Mouse (Mus musculus) left cerebral cortex, postnatal 25 days (tissue): ENCODE data around the gene Timp2. TPM values are rescaled to one million over a fixed set of nuclear protein-coding genes. Genes with fewer than 3 reads are reported as not detected.

ENCODE experiments used
- DNase-seq, 2 experiments: peaks; one replicate each; pipeline ENCODE4 v3.0.0; 2022; ENCODE audit warnings: low spot score in 2 of 2, mixed read lengths in 1 of 2
- intact Hi-C: fragments of 180-260 bp; cut with DNase I; formaldehyde crosslinking; loops from one replicate; pipeline ENCODE4 v1.15.1; 2025
- total RNA-seq, 2 experiments: library from RNA; stranded (reverse); gene quantifications; 2 replicates each; pipeline ENCODE4 v1.2.3; 2021

Timp2 gene
- total RNA-seq, 2 experiments from 2014 or later: 254 to 273 TPM

DNA sequence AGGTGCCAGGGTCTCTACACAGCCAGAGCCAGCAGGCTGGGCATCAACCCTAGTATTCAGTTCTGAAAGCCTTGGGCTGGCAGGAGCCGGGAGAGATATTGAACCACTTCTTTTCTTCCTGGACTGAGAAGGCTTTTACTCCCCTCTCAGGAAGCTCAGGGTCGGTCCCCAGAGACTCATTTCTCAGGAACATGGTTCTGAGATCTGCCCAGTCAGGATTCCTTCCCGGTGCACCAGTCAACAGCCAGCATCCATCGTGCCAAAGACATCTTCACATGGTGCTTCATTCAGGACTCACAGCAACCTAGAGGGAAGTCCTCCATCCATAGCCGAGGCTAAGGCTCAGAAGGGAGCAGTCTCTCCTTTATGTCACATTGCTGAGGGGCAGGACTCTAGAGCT is 19.0 kb upstream of the Timp2 start:
- intact Hi-C loops: loop anchor here (10.0 kb wide), 1 partner anchor 290 kb away; no protein-coding TSS in a partner anchor

DNA sequence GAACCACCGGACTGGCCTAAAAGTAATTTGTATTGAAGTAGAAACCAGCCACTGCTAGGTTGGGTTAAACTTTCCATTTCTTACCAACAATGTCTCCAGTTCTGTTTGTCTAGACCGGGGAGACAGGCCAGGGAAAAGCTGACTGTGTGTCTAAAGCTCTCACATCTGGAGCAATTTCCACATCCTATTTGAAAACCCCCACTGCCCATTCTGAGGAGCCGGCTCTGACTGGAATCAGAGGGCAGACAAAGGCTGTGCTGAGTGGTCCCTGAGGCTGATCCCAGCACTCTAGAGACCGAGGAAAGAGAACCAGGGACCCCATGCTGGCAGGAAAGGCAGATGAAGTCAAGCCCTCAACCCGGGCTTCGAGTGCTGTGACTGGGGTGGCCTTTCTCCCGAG is 17.1 kb upstream of the Timp2 start:
- DNase-seq: no peak
- intact Hi-C loops: loop anchor here (10.0 kb wide), 1 partner anchor 288 kb away; no protein-coding TSS in a partner anchor

More for the DNA sequence above, 19.0 kb upstream of the Timp2 start:
- DNase-seq: no peak

DNA sequence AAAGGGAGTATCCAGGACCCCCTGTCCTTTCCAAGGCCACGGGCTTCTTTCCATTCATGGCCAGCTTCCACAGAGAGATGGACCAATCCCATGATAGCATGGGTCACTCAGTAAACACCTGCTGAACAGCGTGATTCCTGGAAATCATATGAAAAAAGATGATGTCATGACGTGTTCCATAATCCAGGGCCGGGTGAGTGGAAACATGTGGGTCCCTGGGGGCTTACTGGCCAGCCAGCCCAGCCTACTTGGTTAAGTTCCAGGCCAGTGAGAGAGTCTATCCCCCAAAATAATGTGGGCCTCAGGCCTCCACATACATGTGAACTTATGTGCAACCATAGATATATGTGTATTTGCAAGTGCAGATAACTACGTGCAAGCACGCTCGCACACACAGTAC is 16.3 kb upstream of the Timp2 start:
- intact Hi-C loops: loop anchor here (10.0 kb wide), 1 partner anchor 287 kb away; no protein-coding TSS in a partner anchor
- DNase-seq: no peak

DNA sequence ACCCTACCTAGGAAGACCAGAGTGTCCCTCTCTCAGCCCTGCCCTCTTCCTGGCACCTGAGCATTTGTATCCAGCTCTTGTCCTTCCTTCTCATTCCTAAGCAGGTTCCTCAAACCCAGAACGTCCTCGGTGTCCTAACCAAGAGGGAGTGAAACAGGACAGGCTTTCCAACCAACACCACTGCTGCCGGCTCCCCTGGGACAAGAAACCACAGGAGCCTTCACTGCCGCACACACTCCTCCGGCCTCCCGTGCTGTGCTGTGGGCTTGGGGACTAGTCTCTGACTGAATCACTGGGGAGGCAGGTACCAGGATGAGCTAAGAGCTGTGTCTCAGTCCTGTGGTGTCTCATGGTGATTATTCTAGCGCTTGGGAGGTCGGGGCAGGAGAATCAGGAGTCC is 14.1 kb upstream of the Timp2 start:
- no peak for DNase-seq
- intact Hi-C loops: loop anchor here (10.0 kb wide), 1 partner anchor 285 kb away; no protein-coding TSS in a partner anchor

DNA sequence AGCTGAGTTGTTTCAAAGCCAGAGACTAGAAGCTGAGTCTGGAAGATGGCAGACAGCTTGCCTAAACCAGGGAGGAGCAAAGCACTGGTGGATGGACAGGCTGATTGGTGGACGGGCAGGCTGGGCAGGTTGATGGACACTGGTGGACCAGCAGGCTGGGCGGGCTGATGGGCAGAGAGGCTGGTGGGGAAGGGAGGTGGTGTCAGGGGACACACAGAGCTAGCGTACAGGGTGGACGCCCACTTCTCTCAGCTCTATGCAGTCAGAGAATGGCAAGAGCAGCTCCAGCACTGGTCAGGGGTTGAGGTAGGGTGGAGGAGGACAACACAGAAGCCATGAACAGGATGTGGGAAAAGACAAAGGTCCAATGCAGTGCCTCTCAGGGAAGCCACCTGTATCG is 13.7 kb upstream of the Timp2 start:
- intact Hi-C loops: no loop called here
- no peak for DNase-seq

DNA sequence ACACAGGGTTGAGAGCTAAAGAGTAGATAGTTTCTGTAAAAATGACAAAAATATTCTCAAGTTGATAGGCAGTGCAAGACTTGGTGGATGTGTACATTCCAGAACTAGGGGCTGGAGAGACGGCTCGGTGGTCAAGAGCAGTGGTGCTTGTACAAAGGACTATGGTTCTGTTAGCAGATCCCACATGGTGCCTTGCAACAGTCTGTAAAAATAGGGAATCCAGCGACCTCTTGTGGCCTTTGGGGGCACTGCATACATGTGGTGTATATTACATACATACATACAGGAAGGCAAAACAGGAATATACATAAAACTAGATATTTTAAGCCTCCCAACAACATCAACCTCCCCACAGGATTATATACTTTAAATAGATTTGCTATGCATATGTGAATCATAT is 12.8 kb upstream of the Timp2 start:
- DNase-seq: no peak
- intact Hi-C loops: no loop called here

DNA sequence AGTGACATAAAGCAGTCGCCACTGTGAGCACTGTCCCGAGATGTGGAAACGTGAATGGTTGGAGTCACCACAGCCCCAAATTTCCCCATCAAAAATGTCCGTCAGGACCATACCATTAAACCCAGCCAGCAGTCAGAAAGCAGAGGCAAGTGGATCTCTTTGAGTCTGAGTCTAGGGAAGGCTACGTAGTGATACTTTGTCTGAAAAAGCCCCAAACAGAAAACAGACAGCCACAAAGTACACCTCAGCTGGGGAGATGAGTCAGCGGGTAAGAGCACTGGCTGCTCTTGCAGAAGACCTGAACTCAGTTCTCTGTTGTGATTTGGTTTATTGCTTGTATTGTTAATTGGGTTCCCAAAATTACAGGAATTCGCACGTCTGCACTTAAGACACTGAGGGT is 11.0 kb upstream of the Timp2 start:
- intact Hi-C loops: no loop called here

DNA sequence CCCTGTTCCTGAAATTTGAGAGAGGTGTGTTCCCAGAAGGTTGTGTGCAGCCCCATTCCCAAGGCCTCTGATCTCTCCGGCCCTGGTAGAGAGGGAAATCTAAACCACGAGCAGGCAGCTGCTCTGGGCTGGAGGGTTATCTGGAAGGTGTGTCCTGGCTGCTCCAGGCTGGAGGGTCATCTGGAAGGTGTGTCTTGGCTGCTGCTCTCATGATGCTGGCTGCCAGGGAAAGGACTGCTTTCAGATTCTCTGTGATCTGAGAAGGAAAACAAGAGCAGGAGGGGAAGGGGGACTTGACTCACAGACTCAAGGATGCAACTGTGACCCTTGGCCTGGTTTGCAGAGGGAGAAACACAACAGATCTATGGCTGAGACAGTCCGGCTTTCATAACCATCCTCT is 10.6 kb upstream of the Timp2 start:
- intact Hi-C loops: no loop called here
- no peak for DNase-seq

More for the DNA sequence above, 11.0 kb upstream of the Timp2 start:
- DNase-seq: no peak

DNA sequence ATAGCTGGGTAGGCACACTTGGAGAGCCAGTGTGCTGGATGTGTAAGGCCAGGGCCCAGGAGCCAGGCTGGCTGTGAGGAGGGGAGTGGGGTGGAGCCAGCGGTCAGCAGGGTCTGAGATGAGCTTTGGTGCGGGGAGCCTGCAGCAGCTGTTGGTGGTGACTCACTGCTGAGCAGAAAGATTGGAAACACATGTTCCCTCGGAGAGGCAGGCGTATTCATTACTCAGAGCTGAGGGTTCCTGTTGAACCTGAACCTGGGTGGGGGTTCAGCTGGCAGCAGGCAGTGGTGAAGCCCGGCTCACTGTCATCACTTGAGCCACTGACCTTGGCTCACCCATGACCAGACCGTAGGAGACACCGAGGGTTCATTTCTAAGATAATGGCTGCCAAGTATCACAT is 9.6 kb upstream of the Timp2 start:
- DNase-seq: peak in 1 of 2 experiments; percentile 63

DNA sequence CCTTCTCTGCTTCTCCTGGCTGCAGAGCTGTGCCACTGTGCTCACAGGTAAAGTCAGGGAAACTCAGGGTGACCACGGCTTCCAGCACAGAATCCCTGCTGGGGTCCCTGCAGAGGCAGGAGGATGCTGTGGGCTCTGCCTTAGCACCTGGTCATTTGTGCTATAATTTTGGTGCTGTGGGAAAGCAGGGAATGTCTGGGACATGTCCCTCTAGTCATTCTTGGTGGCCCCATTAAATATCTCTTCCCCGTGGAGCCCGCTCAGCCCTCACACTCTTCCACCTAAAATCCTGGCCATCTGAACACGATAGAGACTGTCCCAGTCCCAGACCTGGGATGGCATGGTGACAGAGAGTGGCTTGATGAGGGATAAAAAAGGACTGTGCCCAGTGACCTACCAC is 8.5 kb upstream of the Timp2 start:
- no peak for DNase-seq
- intact Hi-C loops: no loop called here

More for the DNA sequence above, 9.6 kb upstream of the Timp2 start:
- intact Hi-C loops: no loop called here

DNA sequence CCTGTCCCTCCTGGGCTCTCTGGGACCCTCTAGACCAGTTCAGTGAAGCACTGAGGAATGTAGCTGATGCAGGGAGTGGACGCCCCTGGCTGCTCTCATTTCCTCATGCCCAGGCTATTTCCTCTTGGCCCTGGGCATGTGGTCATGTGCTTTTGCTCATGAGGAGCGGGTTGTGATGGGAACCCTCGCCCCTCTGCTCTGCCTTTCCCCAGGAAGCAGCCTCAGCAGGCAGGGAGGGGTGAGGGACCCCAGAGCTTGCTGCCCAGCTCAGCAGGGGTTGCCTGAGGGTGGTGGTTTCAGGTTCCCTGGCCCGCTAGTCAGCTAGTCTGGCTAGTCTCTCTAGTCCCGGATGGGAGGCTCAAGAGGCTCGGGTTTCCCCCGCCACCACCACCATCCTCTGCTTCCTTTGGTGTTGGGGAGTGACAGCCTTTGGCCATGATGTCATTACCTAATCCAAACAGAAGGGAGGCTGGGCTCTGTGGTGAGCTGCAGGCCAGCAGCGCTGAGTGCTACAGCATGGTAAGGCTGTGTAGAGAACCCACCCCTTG is 7.5 kb upstream of the Timp2 start:
- no peak for DNase-seq
- intact Hi-C loops: no loop called here

DNA sequence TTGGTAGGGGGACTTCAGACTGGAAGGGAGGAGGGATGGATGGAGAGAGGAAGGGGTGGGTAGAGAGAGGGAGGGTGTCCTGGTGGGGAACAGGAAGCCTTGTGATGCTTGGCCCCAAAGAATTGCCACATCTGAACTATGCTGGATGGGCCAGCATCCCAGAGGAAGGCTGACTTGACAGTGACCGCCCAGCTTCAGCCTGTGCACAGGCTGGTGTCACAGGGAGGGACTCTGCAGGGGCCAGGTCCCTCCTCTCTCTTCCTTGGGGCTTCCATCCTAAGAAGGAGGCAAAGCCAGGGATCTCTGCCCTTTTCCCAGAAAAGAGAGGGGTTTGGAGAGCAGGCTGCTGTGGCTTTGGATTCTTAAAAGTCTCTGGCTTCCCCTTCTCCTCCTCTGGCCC is 7.0 kb upstream of the Timp2 start:
- intact Hi-C loops: no loop called here
- no peak for DNase-seq

DNA sequence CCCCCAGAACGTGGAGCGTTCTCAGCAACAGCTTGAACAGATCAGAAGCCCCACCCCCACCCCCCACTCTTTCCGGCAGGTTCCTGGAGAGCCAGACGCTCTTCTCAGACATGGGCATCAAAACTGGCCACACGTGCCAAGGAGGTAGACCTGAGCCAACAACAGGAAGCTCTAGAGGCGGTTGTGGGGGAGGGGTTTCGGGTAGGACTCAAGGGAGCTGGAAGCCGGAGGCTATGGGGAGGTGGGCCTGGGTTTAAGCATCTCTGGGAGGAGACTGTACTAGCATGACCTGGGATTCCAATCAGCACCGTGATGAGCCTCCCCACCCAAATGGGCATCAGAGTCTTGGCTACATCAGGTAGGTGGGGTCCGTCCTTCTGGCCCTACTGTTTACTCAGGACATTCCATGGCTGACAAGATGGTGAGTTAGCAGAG is 5.4 kb upstream of the Timp2 start:
- intact Hi-C loops: no loop called here
- no peak for DNase-seq

DNA sequence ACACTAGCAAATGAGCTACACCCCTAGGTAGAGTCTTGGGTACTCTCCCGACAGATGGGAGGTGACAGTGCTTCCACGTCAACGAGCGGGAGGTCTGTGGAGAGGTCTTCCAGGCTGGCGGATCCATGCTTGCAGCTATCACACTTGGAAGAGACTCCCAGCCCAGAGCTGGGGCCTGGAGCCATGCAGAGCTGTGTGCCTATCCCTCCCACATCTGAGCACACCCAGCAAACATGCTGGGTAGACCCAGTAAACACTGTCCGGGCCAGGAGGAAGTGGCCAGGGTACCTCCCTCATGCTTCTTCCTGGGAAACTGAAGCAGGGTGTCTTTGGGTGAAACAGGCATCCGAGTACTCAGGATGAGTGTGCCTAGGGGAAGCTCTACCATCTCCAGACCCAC is 5.0 kb upstream of the Timp2 start:
- intact Hi-C loops: no loop called here

DNA sequence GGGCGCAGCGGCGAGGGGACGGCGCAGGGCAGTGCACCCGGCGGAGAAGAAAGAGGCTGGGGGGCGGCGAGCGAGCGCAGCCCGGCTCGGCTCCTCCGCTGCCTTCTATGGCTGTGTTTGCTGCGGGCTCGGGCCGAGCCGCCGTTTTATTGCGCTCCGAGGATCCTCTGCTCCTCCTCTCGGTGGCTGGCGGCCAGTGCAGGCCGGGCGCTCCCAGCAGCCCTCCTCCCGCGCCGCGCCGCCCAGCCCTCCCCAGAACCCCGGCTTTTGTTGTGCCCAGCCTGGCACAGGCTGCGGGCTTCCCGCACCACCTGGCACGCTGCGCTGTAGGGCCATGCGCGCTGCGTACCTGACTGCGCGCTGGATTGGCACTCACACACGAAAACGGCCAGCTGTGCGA is 335 bp downstream of the Timp2 start:
- intact Hi-C loops: loop anchor here (2.0 kb wide), 1 partner anchor 38 kb away; no protein-coding TSS in a partner anchor
- peak; percentile 87 to 89 for DNase-seq

More for the DNA sequence above, 5.0 kb upstream of the Timp2 start:
- no peak for DNase-seq

DNA sequence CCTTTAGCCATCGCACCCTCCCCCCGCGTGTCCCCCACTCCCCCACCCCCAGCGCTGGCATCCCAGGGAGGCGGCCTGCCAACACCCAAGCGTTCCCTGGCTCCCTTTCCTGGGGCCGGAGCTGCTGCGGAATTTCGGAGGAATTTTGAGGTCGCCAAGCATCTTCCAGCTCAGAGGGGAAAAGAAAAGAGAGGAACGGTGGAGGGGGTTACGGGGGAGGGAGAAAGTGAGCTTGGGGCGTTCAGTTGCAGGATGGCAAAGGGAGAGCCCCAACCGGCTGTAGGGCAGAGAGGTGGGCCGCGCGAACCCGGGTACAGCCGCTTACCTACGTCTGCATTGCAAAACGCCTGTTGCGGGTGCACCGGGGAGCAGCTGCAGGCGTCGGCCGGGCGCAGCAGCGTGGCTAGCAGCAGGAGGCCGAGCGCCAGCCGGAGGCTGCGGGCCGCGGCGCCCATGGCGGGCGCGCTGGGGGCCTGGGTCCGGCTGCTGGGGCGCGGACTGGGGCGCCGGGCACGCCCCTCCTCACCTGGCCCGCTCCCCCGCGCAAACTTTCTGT is 826 bp downstream of the Timp2 start:
- DNase-seq: peak in 1 of 2 experiments; percentile 26
- intact Hi-C loops: loop anchor here (2.0 kb wide), 1 partner anchor 38 kb away; no protein-coding TSS in a partner anchor

DNA sequence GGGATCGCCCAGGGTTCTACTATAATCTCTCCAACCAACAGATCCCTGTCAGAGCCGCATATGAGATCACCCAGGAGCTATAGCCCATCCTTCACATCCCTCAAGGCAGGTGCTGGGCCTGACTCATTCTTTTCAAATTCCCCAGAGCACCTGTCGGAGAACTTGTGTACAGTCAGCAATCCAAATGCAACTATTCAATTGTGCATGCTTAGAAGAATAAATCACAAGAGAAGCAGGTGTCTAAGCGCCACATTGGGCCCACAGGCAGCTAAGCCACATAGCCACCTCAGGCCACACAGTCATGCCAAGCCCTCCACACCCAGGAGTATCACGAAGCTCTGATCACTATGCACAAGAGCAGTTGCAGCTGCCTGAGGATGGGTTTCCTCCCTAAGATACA is 6.0 kb downstream of the Timp2 start:
- intact Hi-C loops: no loop called here

DNA sequence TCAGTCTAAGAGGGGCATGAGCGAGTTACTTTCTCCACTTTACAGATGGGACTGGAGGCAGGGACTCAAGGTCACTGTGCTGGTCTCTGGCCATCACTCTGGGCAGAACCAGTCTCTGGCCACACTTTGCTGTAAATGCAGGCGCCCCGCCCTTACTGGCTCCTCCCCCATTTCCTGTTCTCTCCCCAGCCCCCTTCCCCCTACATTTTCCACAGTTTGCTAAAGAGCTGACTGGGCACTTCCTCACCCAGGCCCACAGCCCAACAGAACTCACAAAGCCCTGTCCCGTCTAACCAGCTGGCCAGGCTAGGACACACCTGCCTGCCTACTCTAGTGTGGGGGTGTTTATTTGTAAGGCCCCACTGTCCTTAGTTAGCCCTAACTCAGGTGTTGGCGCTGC is 6.7 kb downstream of the Timp2 start:
- intact Hi-C loops: no loop called here
- no peak for DNase-seq

More for the DNA sequence above, 6.0 kb downstream of the Timp2 start:
- DNase-seq: no peak

DNA sequence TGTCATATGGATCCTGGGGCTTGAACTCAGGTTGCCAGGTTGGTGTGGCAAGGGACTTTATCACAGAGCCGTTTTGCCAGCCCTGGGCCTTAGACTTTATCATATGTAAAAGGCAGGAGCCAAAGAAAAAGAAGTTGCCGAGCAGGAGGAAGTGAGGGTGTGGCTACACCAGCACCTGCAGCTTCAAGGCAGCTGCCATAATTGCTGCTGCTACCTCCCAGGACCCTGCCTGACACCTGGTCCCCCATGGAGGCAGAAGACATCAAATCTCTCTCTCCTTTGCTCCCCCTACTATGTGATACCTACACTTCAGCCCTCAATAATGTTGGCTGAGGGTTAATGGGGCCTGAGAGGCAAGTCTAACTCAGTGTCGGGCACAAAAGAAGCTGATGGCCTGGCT is 7.1 kb downstream of the Timp2 start:
- intact Hi-C loops: no loop called here
- DNase-seq: no peak

DNA sequence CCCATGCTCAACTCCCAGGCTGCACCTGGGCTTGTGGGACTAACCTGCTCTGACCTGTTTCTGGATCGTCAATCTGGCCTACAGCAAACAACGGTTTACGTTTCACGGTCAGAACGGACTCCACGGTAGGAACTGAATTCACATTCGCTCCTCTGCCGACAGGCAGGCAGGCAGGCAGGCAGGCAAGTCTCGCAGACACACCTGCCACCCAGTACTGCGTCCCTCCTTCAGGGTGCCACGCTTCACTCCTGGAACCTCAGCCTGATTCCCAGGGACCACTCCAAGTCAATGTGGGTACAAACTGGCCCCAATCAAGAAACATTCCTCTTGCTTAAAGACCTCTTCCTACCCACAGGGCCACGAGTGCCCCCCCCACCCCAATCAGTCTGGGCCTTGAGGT is 7.6 kb downstream of the Timp2 start:
- intact Hi-C loops: no loop called here

DNA sequence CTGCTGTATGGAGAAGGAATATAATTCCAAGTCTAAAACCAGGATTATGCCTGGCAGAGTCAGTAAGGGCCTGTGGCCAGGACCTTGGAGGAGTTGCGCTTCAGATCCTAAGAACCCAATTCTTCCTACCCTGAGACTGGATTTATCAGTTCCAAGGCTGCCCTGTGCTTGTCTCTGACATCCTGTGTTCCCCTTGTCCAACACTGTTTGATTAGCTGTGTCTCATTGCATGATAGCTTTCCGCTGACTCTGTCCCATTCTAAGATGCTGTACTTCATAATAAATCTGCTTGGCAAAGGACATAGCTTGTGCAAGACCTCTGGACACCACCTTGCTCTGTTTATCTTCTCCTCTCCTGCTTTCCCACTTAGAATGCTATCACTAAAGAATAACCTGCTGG is 8.1 kb downstream of the Timp2 start:
- DNase-seq: no peak
- intact Hi-C loops: no loop called here

More for the DNA sequence above, 7.6 kb downstream of the Timp2 start:
- no peak for DNase-seq
